Mouse (Mus musculus) thymus, adult 2 months (tissue): ENCODE results near the gene Mtfmt.

Source experiments
- CTCF ChIP-seq: fragments of 200-500 bp; IDR thresholded peaks from 2 replicates; pipeline ENCODE4 v1.5.1; 2012; ENCODE audit warnings: mild to moderate bottlenecking, control low read depth, low read length, moderate library complexity, borderline replicate concordance; ENCODE audit not compliant: control insufficient read depth, poor library complexity, insufficient read depth; ENCODE audit errors: extremely low read depth
- POLR2A ChIP-seq: fragments of 200-500 bp; IDR thresholded peaks from 2 replicates; pipeline ENCODE4 v1.6.1; 2012; ENCODE audit warnings: mild to moderate bottlenecking, low read length, control low read depth, moderate library complexity; ENCODE audit not compliant: control insufficient read depth, poor library complexity, insufficient read depth; ENCODE audit errors: extremely low read depth

- TF ChIP-seq CTCF = no peak
- TF ChIP-seq POLR2A = no peak
Observed at GRCm38 (mm10) chr9:65479158-65479557, 43.6 kb downstream of the Mtfmt start.
